Mouse (Mus musculus) left cerebral cortex, adult 18-20 months (tissue): ENCODE data around the gene Kctd6. TPM values are rescaled to one million over a fixed set of nuclear protein-coding genes. Genes with fewer than 3 reads are reported as not detected.
"Not testable (repeated sequence)": the region's sequence is repeated elsewhere in the genome, so short reads cannot be mapped to it uniquely, and the experiment has no call there.

Source experiments
- DNase-seq, 2 experiments: peaks; one replicate each; pipeline ENCODE4 v3.0.0; 2021 to 2022; ENCODE audit warnings: low spot score in 2 of 2, mixed read lengths in 1 of 2
- total RNA-seq, 2 experiments: library from RNA; stranded (reverse); gene quantifications; 2 replicates each; pipeline ENCODE4 v1.2.3; 2021

The Kctd6 gene
- total RNA-seq, 2 experiments from 2014 or later, result 40.9 to 43.6 TPM

- DNase-seq, result no peak
Observed at GRCm38 (mm10) chr14:8246878-8247277, 32.9 kb downstream of the Kctd6 start.

GRCm38 (mm10) chr14:8249206-8249605 lies 35.3 kb downstream of the Kctd6 start:
- no peak for DNase-seq

- no peak for DNase-seq
Observed at GRCm38 (mm10) chr14:8250141-8250871, 36.4 kb downstream of the Kctd6 start.

- DNase-seq, result no peak
Observed at GRCm38 (mm10) chr14:8251330-8251885, 37.5 kb downstream of the Kctd6 start.

GRCm38 (mm10) chr14:8255076-8255729 lies 41.3 kb downstream of the Kctd6 start:
- peak; percentile 68 to 70 for DNase-seq

GRCm38 (mm10) chr14:8256072-8256471 lies 42.1 kb downstream of the Kctd6 start:
- DNase-seq, result no peak

GRCm38 (mm10) chr14:8256881-8257280 lies 42.9 kb downstream of the Kctd6 start:
- no peak for DNase-seq

GRCm38 (mm10) chr14:8257521-8258334 lies 43.8 kb downstream of the Kctd6 start:
- DNase-seq, result no peak

GRCm38 (mm10) chr14:8258335-8258627 lies 44.3 kb downstream of the Kctd6 start:
- no peak for DNase-seq

- no peak for DNase-seq
Observed at GRCm38 (mm10) chr14:8258752-8259151, 44.8 kb downstream of the Kctd6 start.

- DNase-seq, result no peak
Observed at GRCm38 (mm10) chr14:8259166-8259565, 45.2 kb downstream of the Kctd6 start, which contains the start of gene Acox2. Acox2 (minus strand) TSS chr14:8259353.

GRCm38 (mm10) chr14:8260214-8260613 lies 46.3 kb downstream of the Kctd6 start:
- no peak for DNase-seq

GRCm38 (mm10) chr14:8262242-8262641 lies 48.3 kb downstream of the Kctd6 start:
- DNase-seq, result no peak

GRCm38 (mm10) chr14:8264378-8264777 lies 50.4 kb downstream of the Kctd6 start:
- DNase-seq, result no peak

GRCm38 (mm10) chr14:8271281-8271680 lies 57.3 kb downstream of the Kctd6 start:
- DNase-seq, result not testable (repeated sequence)

Other genes with a start within 250 kb of the Kctd6 start
- not detected for gene Dnase1l3, start 219.6 kb upstream of the Kctd6 start, total RNA-seq
- gene Abhd6, start 211.2 kb upstream of the Kctd6 start, total RNA-seq, result 10 to 100 TPM; 74.8 to 75.0 TPM
- 10 to 100 TPM; 28.1 to 28.9 TPM for gene Rpp14, start 133.8 kb upstream of the Kctd6 start, total RNA-seq
- 10 to 100 TPM; 36.7 to 37.9 TPM for gene Pxk, start 115.9 kb upstream of the Kctd6 start, total RNA-seq
- gene Pdhb, start 41.1 kb upstream of the Kctd6 start, total RNA-seq, result 100 to 1,000 TPM; 156 to 161 TPM
- not detected for gene Acox2, start 45.2 kb downstream of the Kctd6 start, total RNA-seq
- gene Fam107a, start 103.9 kb downstream of the Kctd6 start, total RNA-seq, result 100 to 1,000 TPM; 213 to 316 TPM
- not detected for gene Oit1, start 164.6 kb downstream of the Kctd6 start, total RNA-seq